Mouse (Mus musculus): ENCODE measurements around the gene Tpst2. TPM values are rescaled to one million over a fixed set of nuclear protein-coding genes. Genes with fewer than 3 reads are reported as not detected.

Tpst2 gene
- 6.4 TPM for polyA plus RNA-seq (2014; fragmentation: Illumina TruSeq; extraction: RNeasy Lipid Tissue Mini Kit (QIAGEN cat#74804); ENCODE audit: low read depth, low replicate concordance)

GRCm38 (mm10) chr5:112276267-112276873, at the start of gene Tpst2:
Gene Tpst2 (plus strand): TSS chr5:112276691.

DNA sequence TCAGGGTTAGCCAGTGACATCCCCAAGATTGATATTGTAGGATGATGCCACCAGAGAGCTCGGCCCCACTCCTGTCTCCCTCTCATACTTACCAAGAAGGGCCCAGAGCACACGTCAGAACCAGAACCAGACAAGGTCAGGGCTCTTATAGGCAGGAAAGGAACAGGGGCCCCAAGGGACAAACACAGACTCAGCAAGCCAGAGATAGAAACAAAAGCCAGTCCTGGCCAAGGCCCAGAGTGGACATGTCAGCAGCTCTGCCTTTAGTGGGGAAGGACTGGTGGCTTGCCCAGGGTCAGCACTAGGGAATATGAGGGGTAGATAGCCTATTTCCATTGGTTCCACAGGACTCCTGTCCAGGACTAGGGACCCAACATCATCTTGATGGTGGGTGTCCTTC, 24.1 kb upstream of the Tpst2 start, which contains the start of gene Cryba4:
Cryba4 (minus strand) TSS at position 119 of the 400 bp plus-strand sequence.

GRCm38 (mm10) chr5:112255426-112255825, 21.1 kb upstream of the Tpst2 start, which contains the start of gene Crybb1:
Gene Crybb1 (plus strand): TSS chr5:112255815.

DNA sequence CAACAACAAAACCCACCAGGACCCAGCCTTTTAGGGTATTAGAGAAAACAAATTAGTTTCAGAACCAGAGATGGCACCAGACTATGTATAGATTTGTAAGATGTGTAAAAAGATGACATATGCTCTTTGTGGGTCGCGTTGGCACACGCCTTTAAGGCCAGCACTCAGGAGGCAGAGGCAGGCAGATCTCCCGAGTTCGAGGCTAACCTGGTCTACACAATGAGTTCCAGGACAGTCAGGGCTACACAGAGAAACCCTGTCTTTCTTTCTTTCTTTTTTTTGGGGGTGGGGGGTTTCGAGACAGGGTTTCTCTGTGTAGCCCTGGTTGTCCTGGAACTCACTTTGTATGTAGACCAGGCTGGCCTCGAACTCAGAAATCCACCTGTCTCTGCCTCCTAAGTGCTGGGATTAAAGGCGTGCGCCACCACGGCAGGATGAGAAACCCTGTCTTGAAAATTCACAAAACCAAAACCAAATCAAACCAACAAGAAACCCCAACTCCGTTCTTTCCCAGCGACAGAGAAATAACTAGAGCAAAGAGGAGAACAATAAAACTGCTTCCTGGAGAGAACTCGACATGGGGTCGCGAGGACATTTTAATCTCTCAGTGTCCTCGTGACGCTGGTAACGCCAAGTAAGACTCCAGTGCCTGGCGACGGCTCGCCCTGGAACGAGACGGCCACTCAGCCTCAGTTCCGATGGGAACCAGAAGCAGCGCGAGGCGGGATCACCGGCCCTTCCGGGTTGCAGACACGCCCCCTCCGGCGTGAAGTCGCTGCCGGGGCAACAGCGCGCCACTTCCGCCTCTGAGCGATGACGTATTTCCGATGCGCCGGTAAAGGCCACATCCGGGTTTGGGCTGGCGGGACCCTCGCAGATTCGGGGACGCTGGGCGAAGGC, 49.3 kb downstream of the Tpst2 start, which contains the start of gene Tfip11:
Tfip11 (plus strand) TSS at position 813 of the 900 bp plus-strand sequence.

GRCm38 (mm10) chr5:112342463-112343204, 66.1 kb downstream of the Tpst2 start, which contains the start of the genes Srrd and Hps4:
Gene Srrd (minus strand): TSS chr5:112343040.
Gene Hps4 (plus strand): TSS chr5:112343083.

GRCm38 (mm10) chr5:112355910-112356309, 79.4 kb downstream of the Tpst2 start, which contains the start of gene Gm6583:
Gene Gm6583 (minus strand): TSS chr5:112356033.

Other genes starting within 250 kb of the Tpst2 start
- gene Cryba4, start 24.2 kb upstream of the Tpst2 start, polyA plus RNA-seq (2014; fragmentation: Illumina TruSeq; extraction: RNeasy Lipid Tissue Mini Kit (QIAGEN cat#74804); ENCODE audit: low read depth, low replicate concordance) = not detected
- gene Crybb1, start 20.9 kb upstream of the Tpst2 start, polyA plus RNA-seq (2014; fragmentation: Illumina TruSeq; extraction: RNeasy Lipid Tissue Mini Kit (QIAGEN cat#74804); ENCODE audit: low read depth, low replicate concordance) = not detected
- gene Tfip11, start 49.7 kb downstream of the Tpst2 start, polyA plus RNA-seq (2014; fragmentation: Illumina TruSeq; extraction: RNeasy Lipid Tissue Mini Kit (QIAGEN cat#74804); ENCODE audit: low read depth, low replicate concordance) = 4.2 TPM
- gene Srrd, start 66.3 kb downstream of the Tpst2 start, polyA plus RNA-seq (2014; fragmentation: Illumina TruSeq; extraction: RNeasy Lipid Tissue Mini Kit (QIAGEN cat#74804); ENCODE audit: low read depth, low replicate concordance) = 0.98 TPM
- 8.5 TPM for gene Hps4, start 66.4 kb downstream of the Tpst2 start, polyA plus RNA-seq (2014; fragmentation: Illumina TruSeq; extraction: RNeasy Lipid Tissue Mini Kit (QIAGEN cat#74804); ENCODE audit: low read depth, low replicate concordance)
- gene Gm6583, start 79.3 kb downstream of the Tpst2 start, polyA plus RNA-seq (2014; fragmentation: Illumina TruSeq; extraction: RNeasy Lipid Tissue Mini Kit (QIAGEN cat#74804); ENCODE audit: low read depth, low replicate concordance) = not detected
- not detected for gene Asphd2, start 118.2 kb downstream of the Tpst2 start, polyA plus RNA-seq (2014; fragmentation: Illumina TruSeq; extraction: RNeasy Lipid Tissue Mini Kit (QIAGEN cat#74804); ENCODE audit: low read depth, low replicate concordance)
- gene Gm6588, start 172.7 kb downstream of the Tpst2 start, polyA plus RNA-seq (2014; fragmentation: Illumina TruSeq; extraction: RNeasy Lipid Tissue Mini Kit (QIAGEN cat#74804); ENCODE audit: low read depth, low replicate concordance) = not detected

Measured in liver, adult 10 weeks (tissue).